11 mouse cellular contexts compared by ENCODE assay signal in the genomic region with DNA sequence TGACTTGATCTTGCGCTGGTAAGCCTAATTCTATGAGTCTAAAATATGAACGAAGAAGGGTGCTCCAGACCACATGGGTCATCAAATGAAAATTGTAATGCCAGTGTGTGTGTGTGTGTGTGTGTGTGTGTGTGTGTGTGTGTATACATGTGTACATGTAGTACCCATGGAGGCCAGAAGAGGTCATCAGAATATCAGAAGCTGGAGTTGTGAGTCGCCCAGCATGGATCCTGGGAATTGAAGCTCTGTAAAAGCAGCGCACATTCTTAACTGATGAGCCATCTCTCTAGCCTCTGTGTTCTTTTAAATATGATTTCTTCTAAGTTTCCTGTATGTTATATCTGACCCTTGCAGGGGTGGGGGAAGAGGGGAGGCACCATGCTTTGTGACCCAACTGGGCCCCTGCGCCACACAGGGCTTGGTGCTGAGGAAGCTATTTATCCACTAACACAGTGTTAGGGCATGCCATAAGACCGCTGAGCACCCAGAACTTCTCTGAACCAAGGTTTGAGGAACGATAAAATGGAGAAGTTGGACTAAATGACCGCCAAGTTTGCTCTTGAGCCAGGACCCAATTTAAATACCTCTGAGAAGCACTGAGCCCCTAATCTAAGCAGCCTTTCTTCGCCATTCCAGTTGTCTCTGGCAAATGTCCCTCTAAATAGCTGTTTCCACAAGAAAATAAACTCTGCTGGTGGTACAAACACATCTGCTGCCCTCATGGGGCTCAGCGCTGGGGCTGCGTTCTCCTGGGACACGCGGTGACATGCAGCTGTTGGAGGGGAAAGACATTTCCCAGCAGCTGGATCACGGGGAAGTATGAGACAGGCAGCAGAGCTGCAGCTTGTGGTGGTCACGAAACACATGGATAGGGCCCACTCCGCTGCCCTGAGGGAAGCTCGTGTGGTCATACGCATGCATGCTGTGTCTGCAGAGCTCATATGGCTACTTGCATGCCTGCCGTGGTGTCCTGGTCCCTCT. TPM values are rescaled to one million over a fixed set of nuclear protein-coding genes. Genes with fewer than 3 reads are reported as not detected.
DNase-seq lines count a peak whose midpoint lies in the region; ATAC-seq and TF ChIP-seq lines count a peak whose summit lies in the region.
"Had no signal": no experiment of that assay in that cellular context is flagged by ENCODE, and none has a peak within 500 bp of the region (broad histone marks: within the 10 kb centered on the region; RNA-seq: fewer than 3 reads in every experiment).

No protein-coding gene starts in this region.

- H3K4me3 ChIP-seq in hindbrain, postnatal 0 days (ENCODE audit: low read length): no peak overlapping the region
- H3K4me3 ChIP-seq in hindbrain, embryonic 13.5 days: no peak overlapping the region
- no peak overlapping the region for H3K4me3 ChIP-seq in MEL (ENCODE audit: control insufficient read depth in 1 of 2, insufficient read depth in 1 of 2, low read depth in 2 of 2, low read length in 2 of 2)
- no peak overlapping the region for H3K4me3 ChIP-seq in intestine, embryonic 16.5 days (ENCODE audit: low read length)
- H3K4me3 ChIP-seq: hindbrain, embryonic 12.5 days had no signal

- no peaks in the 10 kb centered on the region for H3K9me3 ChIP-seq in hindbrain, postnatal 0 days (ENCODE audit: low read length)
- H3K9me3 ChIP-seq in hindbrain, embryonic 13.5 days: no peaks in the 10 kb centered on the region
- no peaks in the 10 kb centered on the region for H3K9me3 ChIP-seq in MEL (replicated peaks; ENCODE audit: insufficient read depth, low read length)
- no peaks in the 10 kb centered on the region for H3K9me3 ChIP-seq in intestine, embryonic 16.5 days (ENCODE audit: control insufficient read depth, low read length)
- H3K9me3 ChIP-seq: hindbrain, embryonic 12.5 days had no signal

- H3K4me2 ChIP-seq in hindbrain, postnatal 0 days (ENCODE audit: low read depth, low read length): no peak overlapping the region
- no peak overlapping the region for H3K4me2 ChIP-seq in hindbrain, embryonic 13.5 days
- H3K4me2 ChIP-seq in intestine, embryonic 16.5 days (ENCODE audit: low read depth, low read length): no peak overlapping the region
- H3K4me2 ChIP-seq: hindbrain, embryonic 12.5 days had no signal

- TF ChIP-seq RAD21 in MEL (IDR thresholded peaks at IDR 0.05; ENCODE audit: low read depth, low read length): peak; percentile 13

- TF ChIP-seq POLR2A in MEL (IDR thresholded peaks at IDR 0.05; ENCODE audit: control insufficient read depth in 1 of 2, insufficient read depth in 1 of 2, low read depth in 1 of 2, low read length in 2 of 2, poor library complexity in 1 of 2): no peak

- no peaks in the 10 kb centered on the region for H3K27me3 ChIP-seq in hindbrain, postnatal 0 days (ENCODE audit: insufficient read depth, low read length)
- 0 out of 2 replicates have a peak, but pooled peaks cover 6% of the 10 kb centered on the region for H3K27me3 ChIP-seq in hindbrain, embryonic 13.5 days
- no peaks in the 10 kb centered on the region; a peak in 1 of 4 replicates for H3K27me3 ChIP-seq in MEL (ENCODE audit: control insufficient read depth in 1 of 2, insufficient read depth in 2 of 2, low read length in 2 of 2)
- no peaks in the 10 kb centered on the region for H3K27me3 ChIP-seq in intestine, embryonic 16.5 days (replicated peaks; ENCODE audit: control insufficient read depth, insufficient read depth, low read length)

- H3K4me1 ChIP-seq in hindbrain, postnatal 0 days (ENCODE audit: insufficient read depth, low read length): no peaks in the 10 kb centered on the region
- H3K4me1 ChIP-seq in hindbrain, embryonic 13.5 days (replicated peaks): peaks cover 3% of the 10 kb centered on the region
- H3K4me1 ChIP-seq in MEL (ENCODE audit: control insufficient read depth in 1 of 2, insufficient read depth in 2 of 2, low read length in 2 of 2): no peaks in the 10 kb centered on the region
- H3K4me1 ChIP-seq in intestine, embryonic 16.5 days (ENCODE audit: control insufficient read depth, insufficient read depth, low read length): no peaks in the 10 kb centered on the region

- TF ChIP-seq EP300 in MEL (IDR thresholded peaks at IDR 0.05; ENCODE audit: low read depth in 1 of 2, low read length in 2 of 2): no peak

- peak; percentile 66 for DNase-seq in hindbrain, postnatal 0 days (ENCODE audit: low spot score)
- DNase-seq in 416B (ENCODE audit: low read depth): peak; percentile 26
- no peak for DNase-seq in MEL (ENCODE audit: low read depth, low spot score)
- DNase-seq in left cerebral cortex, postnatal 4 days: no peak
- no peak for DNase-seq in right cerebral cortex, postnatal 4 days
- DNase-seq in cerebellum, adult 11 months: no peak
- DNase-seq: adrenal gland, postnatal 36 days; gastrocnemius, postnatal 10 days had no signal

- no peak for ATAC-seq in hindbrain, postnatal 0 days
- ATAC-seq in hindbrain, embryonic 13.5 days (ENCODE audit: low FRiP score): no peak
- ATAC-seq in intestine, embryonic 16.5 days: peak; percentile 38; the same call in 1 of the 2 replicates

- peak; percentile 61 for TF ChIP-seq CTCF in hindbrain, postnatal 0 days (IDR thresholded peaks at IDR 0.05; ENCODE audit: low read depth)
- TF ChIP-seq CTCF in MEL (IDR thresholded peaks at IDR 0.05 in 2 of 3, conservative IDR thresholded peaks at IDR 0.05 in 1 of 3; ENCODE audit: control insufficient read depth in 1 of 3, insufficient read depth in 1 of 3, low read depth in 2 of 3, low read length in 3 of 3, poor library complexity in 1 of 3, severe bottlenecking in 1 of 3): peak in 2 of 3 experiments; percentile 15 to 17; a peak in 2 of 6 replicates

- H3K27ac ChIP-seq in hindbrain, postnatal 0 days: no peak overlapping the region
- no peak overlapping the region for H3K27ac ChIP-seq in hindbrain, embryonic 13.5 days
- no peak overlapping the region for H3K27ac ChIP-seq in MEL (ENCODE audit: control insufficient read depth, low read depth, low read length)
- peak overlapping the region; percentile 39 for H3K27ac ChIP-seq in intestine, embryonic 16.5 days (ENCODE audit: low read length)
- H3K27ac ChIP-seq: hindbrain, embryonic 12.5 days had no signal

- H3K79me2 ChIP-seq in MEL (ENCODE audit: control insufficient read depth, insufficient read depth, low read length, poor library complexity): no peaks in the 10 kb centered on the region

- H3K9ac ChIP-seq in hindbrain, postnatal 0 days (replicated peaks; ENCODE audit: low read length): no peak overlapping the region
- H3K9ac ChIP-seq in hindbrain, embryonic 13.5 days: no peak overlapping the region
- no peak overlapping the region for H3K9ac ChIP-seq in MEL (ENCODE audit: control insufficient read depth, low read depth, low read length, poor library complexity, severe bottlenecking)
- H3K9ac ChIP-seq in intestine, embryonic 16.5 days (ENCODE audit: low read depth, low read length): no peak overlapping the region
- H3K9ac ChIP-seq: hindbrain, embryonic 12.5 days had no signal

- 90% methylated on average over 19 of the region's 19 CpGs for WGBS in hindbrain, postnatal 0 days
- WGBS in hindbrain, embryonic 13.5 days: 89% methylated on average over 19 of the region's 19 CpGs
- 72% methylated on average over 19 of the region's 19 CpGs for WGBS in intestine, embryonic 16.5 days

- no peaks in the 10 kb centered on the region for H3K36me3 ChIP-seq in hindbrain, postnatal 0 days (ENCODE audit: insufficient read depth, low read length)
- H3K36me3 ChIP-seq in hindbrain, embryonic 13.5 days: no peaks in the 10 kb centered on the region
- H3K36me3 ChIP-seq in MEL (ENCODE audit: control insufficient read depth in 1 of 2, insufficient read depth in 2 of 2, low read length in 2 of 2): no peaks in the 10 kb centered on the region
- no peaks in the 10 kb centered on the region for H3K36me3 ChIP-seq in intestine, embryonic 16.5 days (ENCODE audit: control insufficient read depth, insufficient read depth, low read length)
- H3K36me3 ChIP-seq: hindbrain, embryonic 12.5 days had no signal

- intact Hi-C loops in left cerebral cortex, postnatal 4 days (cut with DNase I): no loop called here

TF ChIP-seq in MEL, 35 proteins besides CTCF, POLR2A, EP300 and RAD21:
- TF ChIP-seq SMC3 (IDR thresholded peaks at IDR 0.05; ENCODE audit: low read depth, low read length) (peak; percentile 11; the same call in 1 of the 2 replicates), MAX (IDR thresholded peaks at IDR 0.05; ENCODE audit: low read length) (no peak)

RNA-seq across cellular contexts. Expression of a gene that starts 59.6 kb away (rescaled TPM):
- total RNA-seq in hindbrain, postnatal 0 days (2014; rRNA removed): not detected in 2 replicates
- 0.81 and 0.88 TPM in 2 replicates for polyA plus RNA-seq in hindbrain, postnatal 0 days (2015; fragmentation: Nextera tagmentation; extraction: Ambion mirVana)
- 0.12 TPM in 1 of 2 replicates, not detected in the other for polyA plus RNA-seq in hindbrain, embryonic 13.5 days (2015; fragmentation: Nextera tagmentation; extraction: Ambion mirVana)
- total RNA-seq in MEL (2012; rRNA removed): 1.2 and 1.8 TPM in 2 replicates
- polyA plus RNA-seq in MEL (2012; ENCODE audit: insufficient read depth in 1 of 2, insufficient read length in 2 of 2, low read depth in 1 of 2, low replicate concordance in 2 of 2, missing spikeins in 1 of 2): 1 to 10 TPM in 1 of 2 experiments, not detected in 1; 6.3 TPM
- 0.31 TPM in 1 of 2 replicates, not detected in the other for polyA plus RNA-seq in intestine, embryonic 16.5 days (2015; fragmentation: Nextera tagmentation; extraction: Ambion mirVana)
- total RNA-seq in left cerebral cortex, postnatal 4 days (2021): not detected
- total RNA-seq: adrenal gland, postnatal 36 days had no signal
- polyA plus RNA-seq: hindbrain, embryonic 12.5 days had no signal

Comparison
In these comparisons a context has a peak if more than half of its experiments do, and no peak if none do; other contexts are left out.
1. DNase-seq: peak in hindbrain, postnatal 0 days (single experiment) and 416B (single experiment); none in MEL (single experiment), left cerebral cortex, postnatal 4 days (single experiment), right cerebral cortex, postnatal 4 days (single experiment) and cerebellum, adult 11 months (single experiment).